Mouse (Mus musculus) heart, adult 11 months (tissue): ENCODE data around the gene Timm44.

Experiments
- DNase-seq: peaks from one replicate; pipeline ENCODE4 v3.0.0; 2022

Timm44 gene

GRCm38 (mm10) chr8:4275275-4276110 is at the start of gene Timm44:
Gene Timm44, minus strand, starts transcription at chr8:4275913.
- DNase-seq: peak; percentile 100

- DNase-seq: peak; percentile 100
These were observed 49.5 kb upstream of the Timm44 start, which contains the start of the genes Ccl25 and Elavl1 for GRCm38 (mm10) chr8:4324983-4325750. Gene Ccl25, plus strand, starts transcription at chr8:4325210. Gene Elavl1, minus strand, starts transcription at chr8:4325413.

- DNase-seq: peak; percentile 96
These were observed 48.8 kb upstream of the Timm44 start for GRCm38 (mm10) chr8:4324525-4324924.

GRCm38 (mm10) chr8:4323917-4324316 is 48.2 kb upstream of the Timm44 start:
- DNase-seq: no peak

GRCm38 (mm10) chr8:4322470-4322869 is 46.8 kb upstream of the Timm44 start:
- peak; percentile 95 for DNase-seq

GRCm38 (mm10) chr8:4321031-4321430 is 45.3 kb upstream of the Timm44 start:
- peak; percentile 76 for DNase-seq

GRCm38 (mm10) chr8:4320404-4320803 is 44.7 kb upstream of the Timm44 start:
- DNase-seq: peak; percentile 89

- no peak for DNase-seq
These were observed 43.8 kb upstream of the Timm44 start for GRCm38 (mm10) chr8:4319573-4319872.

- peak; percentile 72 for DNase-seq
These were observed 43.3 kb upstream of the Timm44 start for GRCm38 (mm10) chr8:4318796-4319572.

- peak; percentile 72 for DNase-seq
These were observed 42.4 kb upstream of the Timm44 start for GRCm38 (mm10) chr8:4318124-4318523.

GRCm38 (mm10) chr8:4314852-4315251 is 39.1 kb upstream of the Timm44 start:
- no peak for DNase-seq

- peak; percentile 74 for DNase-seq
These were observed 37.8 kb upstream of the Timm44 start for GRCm38 (mm10) chr8:4313254-4314124.

- DNase-seq: peak; percentile 53
These were observed 36.4 kb upstream of the Timm44 start for GRCm38 (mm10) chr8:4312104-4312503.

GRCm38 (mm10) chr8:4305838-4306237 is 30.1 kb upstream of the Timm44 start:
- no peak for DNase-seq

- no peak for DNase-seq
These were observed 28.4 kb upstream of the Timm44 start for GRCm38 (mm10) chr8:4304124-4304547.

GRCm38 (mm10) chr8:4297822-4298221 is 22.1 kb upstream of the Timm44 start:
- DNase-seq: no peak

- DNase-seq: no peak
These were observed 17.0 kb upstream of the Timm44 start for GRCm38 (mm10) chr8:4292738-4293137.

- no peak for DNase-seq
These were observed 375 bp upstream of the Timm44 start for GRCm38 (mm10) chr8:4276111-4276465.

GRCm38 (mm10) chr8:4269609-4270008 is 6.1 kb downstream of the Timm44 start:
- DNase-seq: no peak

GRCm38 (mm10) chr8:4267627-4268026 is 8.1 kb downstream of the Timm44 start:
- DNase-seq: no peak

- peak; percentile 85 for DNase-seq
These were observed 10.4 kb downstream of the Timm44 start for GRCm38 (mm10) chr8:4265160-4265914.
